Mouse (Mus musculus) subcutaneous adipose tissue, adult 2 months (tissue): ENCODE results near the gene Samd4b. TPM values are rescaled to one million over a fixed set of nuclear protein-coding genes. Genes with fewer than 3 reads are reported as not detected.

ENCODE experiments used
- polyA plus RNA-seq: library from polyadenylated mRNA; depleted of rRNA; stranded (reverse); fragments of >200 nt; gene quantifications from 2 replicates; pipeline ENCODE4 v1.2.3, GENCODE M21; 2012; ENCODE audit warnings: low replicate concordance; rRNA removed

Gene Samd4b
- 79.8 and 99.2 TPM in 2 replicates for polyA plus RNA-seq

GRCm38 (mm10) chr7:28597642-28598446 lies at the start of gene Samd4b, which contains the start of gene Pak4:
Samd4b (minus strand) TSS chr7:28598144.
Pak4 (minus strand) TSS chr7:28598185.

GRCm38 (mm10) chr7:28631073-28631472 lies 33.1 kb upstream of the Samd4b start, which contains the start of gene Acp7:
Acp7 (minus strand) TSS chr7:28631332.

GRCm38 (mm10) chr7:28547154-28547553 lies 50.8 kb downstream of the Samd4b start, which contains the start of gene Nccrp1:
Nccrp1 (minus strand) TSS chr7:28547254.

GRCm38 (mm10) chr7:28540526-28540925 lies 57.4 kb downstream of the Samd4b start, which contains the start of gene Sycn:
Sycn (plus strand) TSS chr7:28540885.

GRCm38 (mm10) chr7:28522536-28522935 lies 75.4 kb downstream of the Samd4b start, which contains the start of gene Ifnl3:
Ifnl3 (plus strand) TSS chr7:28522836.

GRCm38 (mm10) chr7:28510405-28510974 lies 87.5 kb downstream of the Samd4b start, which contains the start of gene Ifnl2:
Ifnl2 (minus strand) TSS chr7:28510455.

GRCm38 (mm10) chr7:28451531-28452360 lies 146.2 kb downstream of the Samd4b start, which contains the start of gene Lrfn1:
Lrfn1 (plus strand) TSS chr7:28451980.

GRCm38 (mm10) chr7:28436932-28437570 lies 160.9 kb downstream of the Samd4b start, which contains the start of gene Gmfg:
Gmfg (plus strand) TSS chr7:28437447.

GRCm38 (mm10) chr7:28392429-28393271 lies 205.3 kb downstream of the Samd4b start, which contains the start of the genes Med29 and Paf1:
Med29 (minus strand) TSS chr7:28392708.
Paf1 (plus strand) TSS chr7:28392951.

GRCm38 (mm10) chr7:28380237-28381016 lies 217.5 kb downstream of the Samd4b start, which contains the start of gene Zfp36:
Zfp36 (minus strand) TSS chr7:28380253.

GRCm38 (mm10) chr7:28372251-28373108 lies 225.5 kb downstream of the Samd4b start, which contains the start of gene Plekhg2:
Plekhg2 (minus strand) TSS chr7:28372599.

GRCm38 (mm10) chr7:28350155-28350883 lies 247.6 kb downstream of the Samd4b start, which contains the start of gene Rps16:
Rps16 (plus strand) TSS chr7:28350652.

Other genes with a start within 250 kb of the Samd4b start
- gene Rps16, start 247.5 kb downstream of the Samd4b start, polyA plus RNA-seq: 520 and 1,161 TPM in 2 replicates
- 27.6 and 51.9 TPM in 2 replicates for gene Plekhg2, start 225.5 kb downstream of the Samd4b start, polyA plus RNA-seq
- 35.4 and 86.7 TPM in 2 replicates for gene Zfp36, start 217.9 kb downstream of the Samd4b start, polyA plus RNA-seq
- gene Med29, start 205.4 kb downstream of the Samd4b start, polyA plus RNA-seq: 55.0 and 56.9 TPM in 2 replicates
- 75.4 and 88.0 TPM in 2 replicates for gene Paf1, start 205.2 kb downstream of the Samd4b start, polyA plus RNA-seq
- gene Gmfg, start 160.7 kb downstream of the Samd4b start, polyA plus RNA-seq: 9.9 and 15.1 TPM in 2 replicates
- gene Lrfn1, start 146.2 kb downstream of the Samd4b start, polyA plus RNA-seq: 3.1 and 12.7 TPM in 2 replicates
- gene Ifnl2, start 87.7 kb downstream of the Samd4b start, polyA plus RNA-seq: not detected in 2 replicates
- gene Ifnl3, start 75.3 kb downstream of the Samd4b start, polyA plus RNA-seq: not detected in 2 replicates
- gene Sycn, start 57.3 kb downstream of the Samd4b start, polyA plus RNA-seq: 0.76 and 0.83 TPM in 2 replicates
- 0.11 TPM in 1 of 2 replicates, not detected in the other for gene Nccrp1, start 50.9 kb downstream of the Samd4b start, polyA plus RNA-seq
- gene Pak4, start within 50 bp of the Samd4b start, polyA plus RNA-seq: 13.7 and 30.0 TPM in 2 replicates
- not detected in 2 replicates for gene Acp7, start 33.2 kb upstream of the Samd4b start, polyA plus RNA-seq
- gene Fbxo27, start 94.7 kb upstream of the Samd4b start, polyA plus RNA-seq: 7.1 and 21.8 TPM in 2 replicates
- gene Fbxo17, start 118.7 kb upstream of the Samd4b start, polyA plus RNA-seq: 1.8 and 6.7 TPM in 2 replicates
- gene Mrps12, start 143.7 kb upstream of the Samd4b start, polyA plus RNA-seq: 65.5 and 68.1 TPM in 2 replicates
- 17.2 and 24.2 TPM in 2 replicates for gene Sars2, start 143.8 kb upstream of the Samd4b start, polyA plus RNA-seq
- gene Ccer2, start 158.0 kb upstream of the Samd4b start, polyA plus RNA-seq: not detected in 2 replicates
- 116 and 128 TPM in 2 replicates for gene Sirt2, start 168.6 kb upstream of the Samd4b start, polyA plus RNA-seq
- gene Nfkbib, start 169.4 kb upstream of the Samd4b start, polyA plus RNA-seq: 31.7 and 33.5 TPM in 2 replicates
- 5.6 and 8.0 TPM in 2 replicates for gene Rinl, start 190.8 kb upstream of the Samd4b start, polyA plus RNA-seq
- gene Hnrnpl, start 210.4 kb upstream of the Samd4b start, polyA plus RNA-seq: 301 and 463 TPM in 2 replicates
- 516 and 1,100 TPM in 2 replicates for gene Ech1, start 227.1 kb upstream of the Samd4b start, polyA plus RNA-seq
- 29.7 and 44.7 TPM in 2 replicates for gene Lgals4, start 235.7 kb upstream of the Samd4b start, polyA plus RNA-seq